Mouse (Mus musculus): ENCODE measurements at regions not wholly inside any gene's neighbourhood (a gene's known extent, or its start where the extent isn't known, plus 50 kb on each side); places are given as distances from the start of the nearest gene placed in this dataset.

DNA sequence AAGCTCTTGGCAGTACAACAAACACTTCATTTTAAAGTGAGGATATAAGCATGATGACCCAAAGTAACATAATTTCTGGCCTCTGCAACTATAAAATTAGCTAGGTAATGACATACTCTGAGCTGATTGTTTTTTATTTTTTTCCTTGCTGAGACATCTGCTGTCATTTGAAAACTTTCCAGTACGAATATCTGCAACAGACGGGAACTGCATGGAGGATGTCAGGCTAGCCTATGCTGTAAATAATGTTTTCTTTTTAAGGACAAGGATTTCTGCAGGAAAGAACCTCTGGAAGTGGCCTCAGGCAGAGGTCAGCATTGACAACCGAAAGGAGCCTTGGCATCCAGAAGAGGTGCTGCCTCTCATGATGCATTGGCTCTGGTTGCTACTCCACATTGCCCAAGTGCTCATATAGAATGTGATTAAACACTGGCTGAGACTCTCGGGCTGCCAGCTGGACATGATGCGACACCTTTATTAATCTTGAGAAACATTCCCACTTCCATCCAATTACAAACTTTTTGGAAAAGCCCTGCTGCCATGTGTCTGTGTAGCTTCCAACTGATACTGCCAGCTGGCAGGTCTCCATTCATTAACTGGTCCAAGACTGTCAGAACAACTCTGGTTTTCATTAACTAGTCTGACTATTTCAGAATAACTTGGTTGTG is 837.9 kb downstream of the Ryr2 start:
- DNase-seq, result no peak

DNA sequence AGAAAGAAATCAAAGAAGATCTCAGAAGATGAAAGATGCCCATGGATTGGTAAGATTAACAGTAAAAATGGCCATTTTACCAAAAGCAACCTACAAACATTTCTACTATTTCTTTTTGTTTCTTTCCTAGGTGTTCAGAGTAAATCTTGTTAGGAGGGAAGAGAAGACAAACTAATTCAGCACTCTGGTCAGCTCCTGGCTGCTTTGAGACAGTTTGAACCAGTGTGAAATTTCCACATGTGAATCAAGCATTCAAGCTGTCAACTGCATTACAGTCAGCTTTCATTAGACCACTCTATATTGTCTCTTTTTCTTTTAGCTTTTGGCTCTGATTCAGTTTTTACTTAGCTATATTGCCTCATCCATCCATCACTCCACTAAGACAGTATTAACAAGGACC is 859.2 kb downstream of the Ryr2 start:
- peak; percentile 72 for DNase-seq

DNA sequence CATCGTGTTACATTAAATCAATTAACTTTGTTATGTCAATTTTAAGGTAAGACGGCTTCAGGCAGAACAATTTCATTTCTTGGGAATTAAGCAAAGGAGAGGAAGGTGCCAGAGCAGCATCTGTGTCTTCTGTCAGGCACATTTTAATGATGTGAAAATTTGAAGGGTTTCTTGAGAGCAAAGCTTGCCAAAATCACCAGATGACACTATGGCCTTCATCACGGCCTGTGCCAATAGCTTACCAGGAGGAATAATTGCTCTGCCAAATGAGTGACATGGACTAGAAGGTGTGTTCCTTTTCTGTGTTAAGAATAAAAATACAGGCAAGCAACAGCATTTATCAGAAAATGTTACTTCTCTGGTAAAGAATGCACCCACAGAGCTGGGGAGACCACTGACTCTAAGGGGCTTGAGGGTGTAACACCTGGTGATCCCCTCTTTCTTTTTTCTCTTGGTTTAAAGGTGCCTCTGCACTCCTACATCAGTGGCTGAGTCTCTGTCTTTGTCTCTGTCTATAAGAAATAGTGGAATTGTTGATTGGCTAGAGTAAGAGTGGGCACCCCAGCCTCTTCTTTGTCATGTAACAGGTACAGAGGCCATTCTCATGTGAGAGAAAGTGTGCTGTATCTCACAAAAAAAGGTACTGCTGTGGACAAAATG is 856.2 kb upstream of the Chrm3 start:
- no peak for DNase-seq

DNA sequence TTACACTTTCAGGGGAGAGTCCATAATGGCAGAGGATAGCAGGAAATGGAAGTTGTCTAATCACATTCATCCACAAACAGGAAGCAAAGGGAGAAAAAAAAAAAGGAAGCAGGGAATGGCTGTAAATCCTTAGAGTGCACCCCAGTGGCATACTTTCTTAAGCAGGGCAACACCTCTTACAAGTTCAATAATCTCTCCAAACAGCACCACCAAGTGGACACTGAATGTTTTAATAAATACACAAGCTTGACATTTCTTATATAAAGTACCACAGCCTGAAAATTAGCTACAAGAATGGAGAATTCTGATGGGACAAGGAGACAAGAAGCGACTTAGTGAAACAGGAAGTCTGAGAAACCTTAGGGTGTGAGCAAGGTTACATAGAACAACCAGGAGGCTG is 849.5 kb upstream of the Chrm3 start:
- no peak for DNase-seq

DNA sequence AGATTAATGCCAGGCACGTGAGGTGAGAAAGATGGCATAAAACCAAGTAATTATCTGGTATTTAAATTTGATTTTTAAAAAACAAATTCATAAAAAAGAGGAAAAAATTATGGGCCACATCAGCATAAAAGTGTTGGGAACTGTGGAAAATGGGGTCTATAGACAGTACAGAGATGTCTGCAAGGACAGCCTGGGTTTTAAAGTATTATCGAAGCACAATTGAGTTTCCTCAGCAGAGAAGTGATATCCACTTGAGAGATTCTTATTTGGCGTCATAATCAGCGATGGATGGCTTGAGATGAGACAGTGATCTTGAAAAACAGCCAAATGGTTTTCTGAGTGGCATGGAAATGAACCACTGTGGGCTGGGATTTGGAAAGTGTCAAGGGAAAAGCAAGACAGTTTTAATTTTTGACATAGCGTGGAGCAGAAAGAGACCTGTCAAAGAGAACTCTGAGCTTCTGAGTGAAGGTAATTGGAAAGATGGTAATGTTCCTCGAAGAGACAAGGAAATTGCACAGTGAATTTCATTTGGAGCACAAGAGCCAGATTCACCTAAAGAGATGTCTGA is 844.7 kb upstream of the Chrm3 start:
- DNase-seq, result no peak

DNA sequence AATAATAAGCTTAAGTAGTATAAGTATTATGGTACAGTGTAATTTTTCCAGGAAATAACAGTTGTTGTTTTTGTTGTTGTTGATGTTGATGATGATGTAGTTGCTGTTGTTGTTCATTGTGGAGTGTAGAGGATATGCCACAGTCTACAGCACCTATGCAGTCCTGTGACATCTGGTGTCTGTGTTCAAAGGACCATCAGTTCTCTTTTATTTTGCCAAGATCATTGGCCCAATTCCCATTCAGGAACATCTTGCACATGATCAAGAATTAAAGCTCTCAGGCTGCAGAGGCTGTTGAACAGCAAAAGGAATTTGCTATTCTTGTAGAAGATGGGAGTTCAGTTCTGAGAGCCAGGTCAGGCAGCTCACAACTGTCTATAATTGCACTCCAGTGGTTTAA is 841.3 kb upstream of the Chrm3 start:
- no peak for DNase-seq

DNA sequence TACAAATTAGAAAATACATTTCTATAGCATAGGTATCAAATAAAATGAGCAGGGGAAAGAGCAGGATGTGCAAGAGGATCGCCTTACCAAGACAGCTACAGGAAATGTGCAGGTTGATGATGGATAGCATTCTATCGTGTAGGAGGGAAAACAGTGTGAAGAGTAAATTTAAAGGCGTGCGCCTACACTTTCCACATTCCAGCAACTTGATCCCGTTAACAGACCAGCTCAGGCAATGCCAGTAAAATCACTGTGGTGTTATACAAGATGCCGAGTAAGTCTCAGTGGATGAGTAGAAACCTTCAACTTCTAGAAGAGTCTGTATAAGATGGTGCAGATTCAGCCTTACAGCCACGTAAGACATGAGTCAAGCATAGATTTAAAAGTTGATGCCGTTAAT is 831.8 kb upstream of the Chrm3 start:
- DNase-seq, result no peak

DNA sequence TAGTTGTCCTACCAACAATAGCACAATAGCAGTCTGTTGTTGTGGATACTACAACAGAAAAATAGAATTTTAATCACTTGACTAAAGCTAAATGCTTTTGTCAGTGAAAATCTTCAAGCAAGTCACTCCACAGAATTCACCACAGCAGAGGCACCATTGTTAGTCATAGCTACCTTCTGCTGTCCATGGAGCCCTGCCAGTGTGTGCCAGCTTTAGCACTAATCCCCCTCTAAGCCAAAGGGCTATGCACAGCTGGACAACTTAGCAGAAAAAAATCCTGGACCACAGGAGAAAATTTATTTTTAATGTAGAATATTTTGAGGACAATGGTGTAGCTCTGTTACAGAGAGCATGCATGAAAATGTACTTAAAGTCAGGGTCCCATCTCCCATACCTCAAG is 820.5 kb upstream of the Chrm3 start:
- no peak for DNase-seq

DNA sequence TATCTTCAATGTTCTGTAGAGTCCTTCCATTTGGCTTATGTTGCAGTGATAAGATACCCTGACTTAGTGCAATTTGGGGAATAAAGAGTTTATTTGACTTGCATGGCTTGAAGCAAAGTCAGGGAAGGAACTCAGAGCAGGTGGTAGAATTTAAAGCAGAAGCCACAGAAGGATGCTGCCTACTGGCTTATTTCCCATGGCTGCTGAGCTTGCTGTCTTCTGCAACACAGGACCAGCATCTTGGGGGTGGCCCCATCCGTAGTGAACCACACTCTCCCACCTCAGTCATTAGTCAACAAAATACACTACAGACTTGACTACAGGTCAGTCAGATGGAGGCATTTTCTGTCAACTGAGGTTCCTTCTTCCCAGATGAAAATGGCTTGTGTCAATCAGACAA is 819.7 kb upstream of the Chrm3 start:
- DNase-seq, result no peak

DNA sequence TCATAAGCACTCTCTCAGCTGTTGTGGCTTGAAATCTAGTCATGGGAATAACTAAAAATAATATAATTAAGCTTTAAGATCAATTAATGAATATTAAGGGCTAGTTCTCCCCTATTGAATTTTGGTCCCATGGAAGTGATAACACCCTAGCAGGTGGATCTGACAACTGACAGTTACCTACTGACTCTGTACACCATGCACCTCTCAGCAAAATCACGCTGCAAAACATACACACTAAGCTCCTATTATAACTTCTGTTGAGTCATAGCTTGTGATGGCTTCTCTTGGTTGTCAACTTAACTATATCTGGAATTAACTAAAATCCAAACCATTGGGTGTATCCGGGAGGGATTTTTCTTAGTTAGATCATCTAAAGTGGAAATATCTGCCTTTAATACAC is 817.9 kb upstream of the Chrm3 start:
- no peak for DNase-seq

DNA sequence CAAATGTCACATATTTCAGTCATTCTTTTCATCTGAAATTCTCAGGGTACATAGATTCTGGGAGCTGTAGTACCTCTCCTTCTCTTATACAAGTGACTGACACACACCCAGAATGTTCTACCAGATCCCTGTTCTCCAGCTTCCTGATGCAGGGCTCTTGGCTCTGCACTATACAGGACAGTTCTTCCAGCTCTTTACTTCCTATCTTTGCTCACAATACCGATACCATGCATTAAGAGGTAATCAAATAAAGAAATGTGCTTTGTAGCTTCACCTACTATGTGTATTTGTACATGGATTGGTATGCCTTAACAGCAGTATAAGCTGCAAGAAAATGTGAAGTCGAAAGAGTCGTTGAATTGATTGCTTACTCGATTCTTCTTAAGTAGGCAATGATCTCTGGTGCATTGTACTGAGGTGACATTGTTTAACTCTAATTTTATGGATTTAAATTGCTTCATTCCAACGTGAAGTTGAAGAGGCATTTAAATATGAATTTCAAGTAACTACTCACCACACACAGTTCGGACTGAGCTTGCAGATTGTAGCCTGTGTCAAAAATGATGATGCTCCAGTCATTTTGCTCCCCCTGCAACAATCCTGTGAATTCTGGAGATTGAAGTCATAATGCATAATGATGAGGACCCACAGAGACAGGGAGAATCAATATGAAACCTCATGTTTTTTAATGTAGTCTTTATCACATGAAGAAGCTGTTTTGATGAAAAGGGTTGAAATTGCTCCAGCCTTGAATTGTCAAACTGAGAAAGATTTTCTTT is 817.2 kb upstream of the Chrm3 start:
- no peak for DNase-seq

DNA sequence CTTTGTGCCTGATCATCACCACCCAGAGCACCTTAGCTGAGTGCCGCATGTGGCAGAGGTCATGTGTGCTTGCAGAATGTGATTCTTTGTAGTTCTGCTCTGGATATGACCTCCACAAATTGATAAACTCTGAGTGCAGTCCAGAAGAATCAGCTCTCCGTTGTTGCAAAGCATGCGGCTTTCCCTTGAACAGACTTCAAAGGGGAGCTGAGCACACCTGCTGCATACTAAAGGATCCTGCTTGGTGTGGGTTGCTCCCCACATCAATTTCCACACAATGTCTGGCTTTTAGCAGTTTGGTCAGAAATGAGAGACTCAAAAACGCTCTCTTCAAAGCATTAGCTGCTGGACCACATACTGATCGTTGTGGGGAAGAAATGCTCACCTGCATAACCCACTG is 806.5 kb upstream of the Chrm3 start:
- no peak for DNase-seq

DNA sequence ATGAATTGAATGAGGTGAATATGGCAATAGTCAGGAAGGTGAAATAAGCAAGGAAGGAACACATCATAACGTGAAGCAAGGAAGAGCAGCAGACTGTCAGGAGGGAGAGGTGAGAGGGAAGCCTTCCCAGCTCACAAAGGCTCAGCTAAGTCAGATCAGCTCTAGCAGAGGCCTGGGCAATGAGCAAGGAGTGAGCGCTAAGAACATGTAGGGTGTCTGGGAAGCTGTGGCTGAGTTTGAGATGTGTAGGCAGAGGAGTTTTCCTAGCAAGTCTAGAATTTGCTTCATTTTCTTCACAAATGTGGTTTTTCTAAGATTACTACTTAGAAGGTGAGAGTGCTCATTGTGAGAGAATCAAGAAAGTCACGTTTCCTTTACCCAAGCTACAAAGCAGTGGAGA is 803.5 kb upstream of the Chrm3 start:
- DNase-seq, result no peak

DNA sequence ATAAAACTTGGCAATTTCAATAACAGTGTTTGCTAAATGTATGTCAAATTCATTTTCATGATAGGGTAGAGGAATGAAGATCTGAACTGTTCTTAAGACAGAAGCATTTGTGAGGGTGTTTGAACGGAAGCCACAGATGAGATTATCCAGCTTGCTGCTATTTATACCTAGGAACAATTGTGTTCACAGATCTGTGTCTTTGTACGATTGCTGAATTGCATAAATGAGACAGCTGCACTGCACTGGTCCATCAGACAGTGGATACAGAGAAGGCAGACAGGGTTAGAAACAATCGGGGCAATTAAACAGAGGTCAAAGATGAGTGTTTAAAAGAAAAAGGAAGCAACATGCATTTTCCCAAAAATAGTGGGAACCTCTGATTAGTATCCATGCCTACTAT is 786.6 kb upstream of the Chrm3 start:
- DNase-seq, result no peak

DNA sequence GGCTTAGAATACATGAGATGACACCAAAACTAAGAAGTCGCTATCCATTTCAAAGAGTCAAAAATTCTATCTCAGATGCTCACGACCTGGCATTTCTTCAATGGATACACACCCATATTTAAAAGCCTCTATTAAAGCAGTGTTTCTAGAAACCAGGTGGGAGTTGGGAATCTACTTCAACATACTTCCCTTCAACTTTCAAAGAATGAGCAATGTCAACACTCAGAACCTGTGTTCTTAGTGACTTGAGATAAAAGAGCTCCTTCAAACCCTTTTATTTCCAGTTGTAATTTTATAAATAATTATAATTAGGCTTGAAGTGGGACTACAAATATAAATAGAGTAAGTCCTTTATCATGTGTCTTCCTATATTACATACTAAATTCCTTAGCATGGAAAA is 747.0 kb upstream of the Chrm3 start:
- no peak for DNase-seq

DNA sequence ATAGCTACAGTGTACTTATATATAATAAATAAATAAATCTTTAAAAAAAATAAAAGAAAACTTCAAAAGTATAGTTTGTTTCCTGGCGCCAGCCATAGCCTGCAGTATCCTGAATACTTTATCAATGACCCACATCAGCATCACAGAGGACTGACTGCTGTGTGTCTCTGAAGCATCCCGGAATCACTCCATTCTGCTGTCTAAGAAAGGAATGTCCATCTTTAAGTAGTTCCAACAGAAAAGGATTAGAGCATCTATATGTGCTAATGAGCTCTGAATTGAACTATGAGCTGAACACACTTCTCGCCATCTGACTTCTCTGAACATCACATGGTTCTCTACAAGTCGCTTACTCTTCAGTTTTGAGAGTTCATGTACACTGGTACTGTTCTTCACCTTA is 745.8 kb upstream of the Chrm3 start:
- no peak for DNase-seq

DNA sequence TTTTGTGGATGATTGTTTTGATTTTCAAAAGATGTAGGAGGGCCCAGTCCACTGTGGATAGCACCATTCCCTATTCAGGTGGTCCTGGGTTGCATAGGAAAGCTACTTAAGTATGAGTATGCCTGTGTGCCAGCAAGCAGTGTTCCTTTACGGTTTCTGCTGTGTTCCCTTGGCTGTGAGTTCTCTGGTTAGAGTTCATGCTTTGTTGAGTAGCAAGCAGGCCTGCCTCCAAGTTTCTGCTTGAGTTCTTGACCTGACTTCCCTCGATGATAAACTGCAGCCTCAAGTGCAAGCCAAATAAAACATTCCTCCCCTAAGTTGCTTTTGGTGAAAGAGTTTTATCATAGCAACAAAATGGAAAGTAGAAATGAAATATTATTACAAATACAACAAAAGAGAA is 744.9 kb upstream of the Chrm3 start:
- DNase-seq, result no peak

DNA sequence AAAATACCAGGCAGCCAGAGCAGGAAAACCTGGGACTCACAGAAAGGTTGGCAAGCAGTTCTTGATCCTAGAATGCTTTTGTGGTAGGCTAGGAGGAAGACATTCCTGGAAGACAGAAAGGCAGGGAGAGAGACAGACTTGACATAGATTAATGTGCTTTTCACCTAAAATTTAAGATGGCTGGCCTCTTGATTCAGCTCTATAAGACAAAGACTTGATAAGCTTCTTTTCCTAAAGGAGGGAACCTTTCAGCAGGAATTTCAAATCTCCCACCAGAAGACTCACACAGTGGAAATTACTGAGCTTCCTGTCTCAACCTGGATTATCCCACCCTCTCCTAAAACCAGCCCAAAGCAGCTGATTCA is 738.9 kb upstream of the Chrm3 start:
- no peak for DNase-seq

DNA sequence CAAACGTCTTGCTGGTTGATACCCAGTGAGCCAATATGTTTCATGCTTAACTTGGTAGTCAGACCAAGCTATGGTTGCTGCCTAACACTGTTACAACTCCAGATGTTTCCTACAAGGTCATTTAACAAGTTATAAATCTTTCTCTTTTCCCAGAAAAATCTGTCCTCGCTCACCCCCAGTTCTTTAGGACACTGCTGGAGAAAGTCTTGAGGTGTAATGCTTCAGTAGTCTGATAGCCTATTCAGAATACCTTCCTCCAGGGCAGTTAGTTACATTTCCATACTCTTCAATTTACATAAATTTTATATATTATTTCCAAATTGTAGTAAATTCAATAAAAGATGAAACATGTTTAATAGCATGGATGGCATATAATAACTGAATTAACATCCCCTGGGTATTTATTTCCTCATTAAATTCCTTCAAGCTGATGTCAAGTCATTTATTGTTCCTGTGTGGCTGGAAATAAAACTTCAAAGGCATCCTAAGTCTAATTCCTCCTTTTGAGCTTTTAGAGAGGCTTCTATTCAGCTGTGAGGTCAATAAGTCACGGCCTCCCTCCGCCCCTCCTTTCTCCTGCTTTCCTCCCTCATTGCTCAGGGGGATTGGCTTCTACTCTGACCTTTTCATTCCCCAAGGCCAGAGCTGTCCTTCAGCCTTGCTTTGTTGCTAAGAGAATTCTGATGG is 738.4 kb upstream of the Chrm3 start:
- peak; percentile 84 for DNase-seq

DNA sequence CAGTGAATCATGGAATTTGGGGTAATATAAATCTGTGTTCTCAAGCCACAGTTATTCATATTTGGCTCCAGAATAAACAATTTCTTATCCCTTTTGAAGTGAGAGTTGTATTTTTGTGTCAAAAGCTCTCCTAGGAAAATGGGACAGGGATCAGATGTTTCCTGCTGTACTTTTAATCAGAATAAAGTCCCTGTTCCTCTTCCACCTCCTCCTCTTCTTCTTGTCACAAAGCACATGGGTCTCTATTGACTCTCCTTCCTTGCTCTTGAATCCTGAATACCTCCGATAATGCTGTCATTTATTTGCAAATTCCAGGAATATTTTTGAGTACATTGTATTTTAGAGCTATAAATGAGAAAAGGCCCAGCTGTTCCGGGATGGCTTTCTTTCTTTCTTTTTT is 732.3 kb upstream of the Chrm3 start:
- no peak for DNase-seq

Data from embryo, embryonic 11 days (tissue).